Mouse (Mus musculus): ENCODE results near the gene Astn2. TPM values are rescaled to one million over a fixed set of nuclear protein-coding genes. Genes with fewer than 3 reads are reported as not detected.

Gene Astn2
- polyA plus RNA-seq, 1 experiment from 2014 or later = 0.52 TPM

- H3K9ac ChIP-seq (ENCODE audit: low read length) = no peak overlapping the region
- H3K4me3 ChIP-seq (ENCODE audit: low read depth, low read length) = no peak overlapping the region
- H3K9me3 ChIP-seq (ENCODE audit: control insufficient read depth, low read length) = no peaks in the 10 kb centered on the region
- H3K4me2 ChIP-seq (ENCODE audit: low read depth) = no peak overlapping the region
- ATAC-seq (ENCODE audit: insufficient read depth, low FRiP score, low TSS enrichment) (no peak), DNase-seq (ENCODE audit: low spot score) (no peak)
- H3K27ac ChIP-seq (ENCODE audit: low read depth, low read length) = no peak overlapping the region
- no peaks in the 10 kb centered on the region for H3K4me1 ChIP-seq (ENCODE audit: control insufficient read depth, insufficient read depth, low read length)
- no peaks in the 10 kb centered on the region for H3K36me3 ChIP-seq (ENCODE audit: control insufficient read depth, insufficient read depth, low read length)
- WGBS = 95% methylated on average over 2 of the region's 2 CpGs
- H3K27me3 ChIP-seq (ENCODE audit: control insufficient read depth, insufficient read depth, low read length) = no peaks in the 10 kb centered on the region
These were observed 308.3 kb downstream of the Astn2 start for GRCm38 (mm10) chr4:66096104-66096503.

DNA sequence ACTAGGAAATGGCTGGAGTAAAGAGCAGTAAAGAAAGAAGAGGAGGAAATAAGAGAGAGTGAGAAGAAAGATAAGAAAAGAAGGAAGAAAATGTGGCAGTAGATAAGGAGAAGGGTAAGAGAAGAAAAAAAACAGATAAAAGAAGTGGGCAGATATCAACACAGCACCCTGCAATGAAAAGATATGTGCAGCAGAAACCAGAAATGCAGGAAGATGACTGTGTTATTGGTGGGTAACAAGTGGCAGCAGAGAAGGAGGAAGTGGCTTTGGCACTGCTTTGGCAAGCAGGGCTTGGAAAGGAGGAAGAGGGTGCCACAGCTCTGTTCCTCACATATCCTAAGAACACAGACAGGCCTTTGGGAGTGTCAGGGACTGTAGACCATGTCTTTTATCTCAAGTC, 347.2 kb downstream of the Astn2 start:
- Histone ChIP-seq H3K27ac (ENCODE audit: low read depth, low read length) (no peak overlapping the region), H3K9ac (ENCODE audit: low read length) (no peak overlapping the region), H3K9me3 (ENCODE audit: control insufficient read depth, low read length) (no peaks in the 10 kb centered on the region), H3K4me3 (ENCODE audit: low read depth, low read length) (no peak overlapping the region), H3K4me2 (ENCODE audit: low read depth) (no peak overlapping the region), H3K4me1 (ENCODE audit: control insufficient read depth, insufficient read depth, low read length) (no peaks in the 10 kb centered on the region), H3K27me3 (ENCODE audit: control insufficient read depth, insufficient read depth, low read length) (no peaks in the 10 kb centered on the region), H3K36me3 (ENCODE audit: control insufficient read depth, insufficient read depth, low read length) (no peaks in the 10 kb centered on the region)
- DNase-seq (ENCODE audit: low spot score) = no peak
- ATAC-seq (ENCODE audit: insufficient read depth, low FRiP score, low TSS enrichment) = no peak

- no peak overlapping the region for H3K27ac ChIP-seq (ENCODE audit: low read depth, low read length)
- H3K9ac ChIP-seq (ENCODE audit: low read length) = no peak overlapping the region
- no peaks in the 10 kb centered on the region for H3K27me3 ChIP-seq (ENCODE audit: control insufficient read depth, insufficient read depth, low read length)
- H3K36me3 ChIP-seq (ENCODE audit: control insufficient read depth, insufficient read depth, low read length) = no peaks in the 10 kb centered on the region
- ATAC-seq (ENCODE audit: insufficient read depth, low FRiP score, low TSS enrichment) (no peak), DNase-seq (ENCODE audit: low spot score) (no peak)
- H3K9me3 ChIP-seq (ENCODE audit: control insufficient read depth, low read length) = no peaks in the 10 kb centered on the region
- no peak overlapping the region for H3K4me3 ChIP-seq (ENCODE audit: low read depth, low read length)
- no peaks in the 10 kb centered on the region for H3K4me1 ChIP-seq (ENCODE audit: control insufficient read depth, insufficient read depth, low read length)
- no peak overlapping the region for H3K4me2 ChIP-seq (ENCODE audit: low read depth)
- WGBS = 95% methylated on average over 4 of the region's 4 CpGs
These were observed 348.7 kb downstream of the Astn2 start for GRCm38 (mm10) chr4:66055690-66056089.

DNA sequence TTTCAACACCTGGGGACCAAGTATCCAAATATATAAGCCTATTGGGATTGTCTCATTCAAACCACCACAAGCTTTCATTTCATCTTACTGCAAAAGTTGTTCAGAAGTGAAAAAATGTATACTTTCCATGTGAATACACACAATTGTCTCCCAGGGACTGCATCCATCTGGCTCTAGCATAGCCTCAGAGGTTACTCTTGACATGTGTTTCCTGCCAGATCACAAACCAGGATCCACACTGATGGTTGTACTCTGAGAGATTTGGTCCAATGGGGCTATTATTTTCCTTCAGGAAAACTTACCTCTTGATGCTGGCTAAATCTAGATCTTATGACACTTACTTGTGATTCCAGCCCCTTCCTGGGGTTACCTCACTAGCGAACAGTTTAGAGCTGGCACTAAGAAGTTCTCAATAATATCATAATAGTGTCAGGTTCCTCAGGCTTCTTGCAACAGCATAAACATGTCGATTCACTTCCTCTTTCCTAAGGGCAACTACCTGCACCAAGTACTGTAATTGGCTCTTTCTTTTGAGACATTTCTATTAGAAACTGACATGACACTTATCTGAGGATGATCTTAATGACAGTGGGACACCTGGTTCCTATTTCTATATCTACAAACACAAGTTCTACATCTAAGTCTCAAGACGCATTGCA, 361.3 kb downstream of the Astn2 start:
- no peaks in the 10 kb centered on the region for H3K27me3 ChIP-seq (ENCODE audit: control insufficient read depth, insufficient read depth, low read length)
- H3K4me1 ChIP-seq (ENCODE audit: control insufficient read depth, insufficient read depth, low read length) = no peaks in the 10 kb centered on the region
- ATAC-seq (ENCODE audit: insufficient read depth, low FRiP score, low TSS enrichment) = no peak
- no peaks in the 10 kb centered on the region for H3K36me3 ChIP-seq (ENCODE audit: control insufficient read depth, insufficient read depth, low read length)
- H3K4me3 ChIP-seq (ENCODE audit: low read depth, low read length) = no peak overlapping the region
- no peak for DNase-seq (ENCODE audit: low spot score)
- H3K9ac ChIP-seq (ENCODE audit: low read length) = no peak overlapping the region
- WGBS = 86% methylated on average over 3 of the region's 3 CpGs
- no peaks in the 10 kb centered on the region for H3K9me3 ChIP-seq (ENCODE audit: control insufficient read depth, low read length)
- H3K27ac ChIP-seq (ENCODE audit: low read depth, low read length) = no peak overlapping the region
- H3K4me2 ChIP-seq (ENCODE audit: low read depth) = no peak overlapping the region

DNA sequence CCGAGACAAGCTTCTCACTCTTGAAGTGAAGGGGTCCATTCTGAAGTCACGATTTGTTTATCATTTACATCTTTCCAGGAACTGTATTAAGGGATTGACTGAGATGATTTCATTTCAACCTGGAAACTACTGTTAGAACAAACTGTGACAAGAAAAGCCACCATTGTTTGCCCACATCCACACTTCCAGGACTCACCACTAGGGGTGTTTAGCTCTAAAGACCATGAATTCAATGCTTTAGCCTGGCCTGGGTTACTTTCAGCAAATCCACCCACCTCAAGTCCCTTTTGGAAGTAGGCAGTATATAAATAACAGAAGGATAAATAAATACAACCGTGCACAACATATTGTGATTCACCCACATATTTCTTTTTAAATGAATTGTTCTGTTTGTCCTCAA, 370.6 kb downstream of the Astn2 start:
- no peaks in the 10 kb centered on the region for H3K9me3 ChIP-seq (ENCODE audit: control insufficient read depth, low read length)
- H3K4me3 ChIP-seq (ENCODE audit: low read depth, low read length) = no peak overlapping the region
- 75% methylated on average over 3 of the region's 3 CpGs for WGBS
- no peaks in the 10 kb centered on the region for H3K27me3 ChIP-seq (ENCODE audit: control insufficient read depth, insufficient read depth, low read length)
- no peak overlapping the region for H3K27ac ChIP-seq (ENCODE audit: low read depth, low read length)
- ATAC-seq (ENCODE audit: insufficient read depth, low FRiP score, low TSS enrichment) (no peak), DNase-seq (ENCODE audit: low spot score) (peak; percentile 16)
- no peak overlapping the region for H3K4me2 ChIP-seq (ENCODE audit: low read depth)
- H3K36me3 ChIP-seq (ENCODE audit: control insufficient read depth, insufficient read depth, low read length) = no peaks in the 10 kb centered on the region
- H3K9ac ChIP-seq (ENCODE audit: low read length) = no peak overlapping the region
- no peaks in the 10 kb centered on the region for H3K4me1 ChIP-seq (ENCODE audit: control insufficient read depth, insufficient read depth, low read length)

DNA sequence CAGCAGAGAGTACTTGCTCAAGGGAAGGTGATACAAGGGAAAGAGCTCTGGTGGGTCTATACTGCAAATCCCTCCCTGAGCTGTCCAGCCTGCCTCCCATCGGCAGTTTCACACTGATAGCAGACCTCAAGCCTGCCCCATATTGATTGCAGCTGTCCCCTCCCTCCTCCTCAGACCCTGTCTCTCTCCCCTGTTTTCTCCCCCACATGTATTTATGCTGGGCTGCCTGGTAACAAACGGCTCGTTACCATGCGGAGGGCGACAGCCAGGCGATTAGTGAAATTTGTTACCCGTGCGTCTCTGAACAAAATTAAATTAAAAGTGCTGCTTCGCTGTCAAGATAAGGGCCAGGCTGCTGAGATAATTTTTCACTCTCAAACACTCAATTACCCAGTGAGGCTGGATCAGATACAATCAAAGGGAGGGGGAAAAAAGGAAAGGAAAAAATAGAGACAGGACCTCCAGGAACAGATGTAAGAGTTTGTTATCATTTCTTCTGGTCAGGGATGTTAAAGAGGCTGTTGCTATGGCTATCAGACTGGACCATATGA, 373.0 kb downstream of the Astn2 start:
- no peaks in the 10 kb centered on the region for H3K4me1 ChIP-seq (ENCODE audit: control insufficient read depth, insufficient read depth, low read length)
- no peak overlapping the region for H3K9ac ChIP-seq (ENCODE audit: low read length)
- H3K36me3 ChIP-seq (ENCODE audit: control insufficient read depth, insufficient read depth, low read length) = no peaks in the 10 kb centered on the region
- H3K27ac ChIP-seq (ENCODE audit: low read depth, low read length) = no peak overlapping the region
- no peaks in the 10 kb centered on the region for H3K27me3 ChIP-seq (ENCODE audit: control insufficient read depth, insufficient read depth, low read length)
- no peaks in the 10 kb centered on the region for H3K9me3 ChIP-seq (ENCODE audit: control insufficient read depth, low read length)
- H3K4me2 ChIP-seq (ENCODE audit: low read depth) = no peak overlapping the region
- DNase-seq (ENCODE audit: low spot score) (peak; percentile 28), ATAC-seq (ENCODE audit: insufficient read depth, low FRiP score, low TSS enrichment) (peak; percentile 49; the same call in 1 of the 2 replicates)
- WGBS = 61% methylated on average over 9 of the region's 9 CpGs
- no peak overlapping the region for H3K4me3 ChIP-seq (ENCODE audit: low read depth, low read length)

GRCm38 (mm10) chr4:66029901-66030300, 374.5 kb downstream of the Astn2 start:
- WGBS = 51% methylated on average over 4 of the region's 4 CpGs
- H3K9me3 ChIP-seq (ENCODE audit: control insufficient read depth, low read length) = no peaks in the 10 kb centered on the region
- H3K9ac ChIP-seq (ENCODE audit: low read length) = no peak overlapping the region
- ATAC-seq (ENCODE audit: insufficient read depth, low FRiP score, low TSS enrichment) (no peak), DNase-seq (ENCODE audit: low spot score) (no peak)
- H3K4me2 ChIP-seq (ENCODE audit: low read depth) = no peak overlapping the region
- H3K27me3 ChIP-seq (ENCODE audit: control insufficient read depth, insufficient read depth, low read length) = no peaks in the 10 kb centered on the region
- H3K4me3 ChIP-seq (ENCODE audit: low read depth, low read length) = no peak overlapping the region
- no peaks in the 10 kb centered on the region for H3K36me3 ChIP-seq (ENCODE audit: control insufficient read depth, insufficient read depth, low read length)
- no peak overlapping the region for H3K27ac ChIP-seq (ENCODE audit: low read depth, low read length)
- H3K4me1 ChIP-seq (ENCODE audit: control insufficient read depth, insufficient read depth, low read length) = no peaks in the 10 kb centered on the region

GRCm38 (mm10) chr4:66027866-66028265, 376.5 kb downstream of the Astn2 start:
- Histone ChIP-seq H3K9me3 (ENCODE audit: control insufficient read depth, low read length) (no peaks in the 10 kb centered on the region), H3K4me2 (ENCODE audit: low read depth) (no peak overlapping the region), H3K4me3 (ENCODE audit: low read depth, low read length) (no peak overlapping the region), H3K9ac (ENCODE audit: low read length) (no peak overlapping the region), H3K36me3 (ENCODE audit: control insufficient read depth, insufficient read depth, low read length) (no peaks in the 10 kb centered on the region), H3K27me3 (ENCODE audit: control insufficient read depth, insufficient read depth, low read length) (no peaks in the 10 kb centered on the region), H3K4me1 (ENCODE audit: control insufficient read depth, insufficient read depth, low read length) (no peaks in the 10 kb centered on the region), H3K27ac (ENCODE audit: low read depth, low read length) (no peak overlapping the region)
- no peak for DNase-seq (ENCODE audit: low spot score)
- 50% methylated on average over 1 of the region's 1 CpGs for WGBS
- no peak for ATAC-seq (ENCODE audit: insufficient read depth, low FRiP score, low TSS enrichment)

- Histone ChIP-seq H3K4me2 (ENCODE audit: low read depth) (no peak overlapping the region), H3K9ac (ENCODE audit: low read length) (no peak overlapping the region), H3K27me3 (ENCODE audit: control insufficient read depth, insufficient read depth, low read length) (no peaks in the 10 kb centered on the region), H3K4me1 (ENCODE audit: control insufficient read depth, insufficient read depth, low read length) (no peaks in the 10 kb centered on the region), H3K9me3 (ENCODE audit: control insufficient read depth, low read length) (no peaks in the 10 kb centered on the region), H3K36me3 (ENCODE audit: control insufficient read depth, insufficient read depth, low read length) (no peaks in the 10 kb centered on the region), H3K4me3 (ENCODE audit: low read depth, low read length) (no peak overlapping the region), H3K27ac (ENCODE audit: low read depth, low read length) (no peak overlapping the region)
- ATAC-seq (ENCODE audit: insufficient read depth, low FRiP score, low TSS enrichment) = peak; percentile 49
- WGBS = 19% methylated on average over 8 of the region's 8 CpGs
- peak; percentile 21 for DNase-seq (ENCODE audit: low spot score)
These were observed 378.9 kb downstream of the Astn2 start for GRCm38 (mm10) chr4:66025393-66026062.

Measured in neural tube, embryonic 11.5 days (tissue).